Mouse (Mus musculus): Measurements from ENCODE around the gene Elovl7.

- no peak for TF ChIP-seq CTCF (IDR thresholded peaks at IDR 0.05; ENCODE audit: low read depth)
- TF ChIP-seq EP300 (IDR thresholded peaks at IDR 0.05; ENCODE audit: low read depth) = no peak
Measured at GRCm38 (mm10) chr13:108272332-108272731, 58.1 kb downstream of the Elovl7 start.

All from liver, postnatal 0 days (tissue).